Mouse (Mus musculus) adrenal gland, adult 10 weeks (tissue): Measurements from ENCODE around the gene Olig2. TPM values are rescaled to one million over a fixed set of nuclear protein-coding genes. Genes with fewer than 3 reads are reported as not detected.

ENCODE experiments used
- polyA plus RNA-seq: library from polyadenylated mRNA; stranded (reverse); fragments of 350-450 nt; fragmentation: Illumina TruSeq; extraction: RNeasy Lipid Tissue Mini Kit (QIAGEN cat#74804); gene quantifications from one replicate; pipeline ENCODE4 v1.2.3, GENCODE M21; 2014; ENCODE audit warnings: low read depth, low replicate concordance

Olig2 gene
- polyA plus RNA-seq: not detected

GRCm38 (mm10) chr16:91225233-91226037 lies at the start of gene Olig2:
TSS of gene Olig2 (plus strand) at chr16:91225457.

GRCm38 (mm10) chr16:91269468-91270211 lies 44.4 kb downstream of the Olig2 start, which contains the start of gene Olig1:
TSS of gene Olig1 (plus strand) at chr16:91269772.

Other genes with a start within 250 kb of the Olig2 start
- gene Synj1, start 214.1 kb upstream of the Olig2 start, polyA plus RNA-seq: 40.8 TPM
- 90.0 TPM for gene Paxbp1, start 180.9 kb upstream of the Olig2 start, polyA plus RNA-seq
- gene 4932438H23Rik, start 130.3 kb upstream of the Olig2 start, polyA plus RNA-seq: not detected
- not detected for gene Olig1, start 44.3 kb downstream of the Olig2 start, polyA plus RNA-seq
- gene Ifnar2, start 147.3 kb downstream of the Olig2 start, polyA plus RNA-seq: 175 TPM
- gene Gm21970, start 166.3 kb downstream of the Olig2 start, polyA plus RNA-seq: 8.1 TPM
- gene Il10rb, start 180.7 kb downstream of the Olig2 start, polyA plus RNA-seq: 275 TPM